Mouse (Mus musculus): ENCODE results near the gene Tbrg1.

DNA sequence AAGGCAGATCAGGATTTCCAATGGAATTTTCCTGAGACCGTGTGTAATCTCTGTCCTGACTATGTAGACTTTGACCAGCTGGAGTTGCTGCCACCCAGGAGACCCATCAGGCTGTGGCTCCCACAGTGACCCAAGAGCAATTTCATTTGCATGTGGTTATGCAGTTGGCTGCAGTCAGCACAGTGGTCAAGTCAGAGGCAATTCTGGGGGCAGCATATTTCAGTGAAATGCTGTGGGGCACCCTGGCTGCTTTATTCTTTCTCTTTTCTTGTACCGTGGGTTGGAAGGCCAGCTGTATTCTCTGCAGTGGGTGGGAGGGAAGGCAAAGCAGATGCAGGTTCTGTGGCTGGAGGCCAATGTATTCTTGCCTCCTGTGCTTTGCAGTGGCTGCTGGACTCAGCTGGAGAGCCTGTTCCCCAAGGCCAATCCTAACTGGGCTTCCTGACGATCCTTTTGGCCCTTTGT, 31.0 kb downstream of the Tbrg1 start:
- TF ChIP-seq ZNF384 (IDR thresholded peaks at IDR 0.05; ENCODE audit: low read depth, low read length) = no peak
- TF ChIP-seq CHD2 (IDR thresholded peaks at IDR 0.05; ENCODE audit: low read depth, low read length) = no peak

Measured in ES-E14 (cell line).